Mouse (Mus musculus) kidney, postnatal 4 days (tissue): ENCODE results near the gene Serpini1.
"Not testable (repeated sequence)": the region's sequence is repeated elsewhere in the genome, so short reads cannot be mapped to it uniquely, and the experiment has no call there.

Experiments used
- DNase-seq, 2 experiments: peaks; one replicate each; pipeline ENCODE4 v3.0.0; 2021; ENCODE audit warnings: mixed read lengths in 2 of 2

Serpini1 gene

GRCm38 (mm10) chr3:75639546-75639945 lies 82.2 kb downstream of the Serpini1 start:
- DNase-seq: no peak

GRCm38 (mm10) chr3:75647542-75647941 lies 90.2 kb downstream of the Serpini1 start:
- DNase-seq: no peak

- DNase-seq: no peak
Observed at GRCm38 (mm10) chr3:75648226-75648625, 90.9 kb downstream of the Serpini1 start.

GRCm38 (mm10) chr3:75650416-75651154 lies 93.2 kb downstream of the Serpini1 start:
- DNase-seq: not testable (repeated sequence)

GRCm38 (mm10) chr3:75651603-75652115 lies 94.3 kb downstream of the Serpini1 start:
- no peak for DNase-seq

GRCm38 (mm10) chr3:75653901-75654300 lies 96.6 kb downstream of the Serpini1 start:
- DNase-seq: not testable (repeated sequence)

GRCm38 (mm10) chr3:75655578-75656344 lies 98.4 kb downstream of the Serpini1 start:
- no peak for DNase-seq

- DNase-seq: no peak
Observed at GRCm38 (mm10) chr3:75666962-75667361, 109.6 kb downstream of the Serpini1 start.

GRCm38 (mm10) chr3:75670425-75670824 lies 113.1 kb downstream of the Serpini1 start:
- DNase-seq: no peak

- no peak for DNase-seq
Observed at GRCm38 (mm10) chr3:75682881-75683280, 125.5 kb downstream of the Serpini1 start.

- no peak for DNase-seq
Observed at GRCm38 (mm10) chr3:75686775-75687174, 129.4 kb downstream of the Serpini1 start.

GRCm38 (mm10) chr3:75687187-75687825 lies 130.0 kb downstream of the Serpini1 start:
- no peak for DNase-seq

- DNase-seq: no peak
Observed at GRCm38 (mm10) chr3:75690321-75690720, 133.0 kb downstream of the Serpini1 start.

GRCm38 (mm10) chr3:75692088-75692487 lies 134.7 kb downstream of the Serpini1 start:
- no peak for DNase-seq
